Mouse (Mus musculus) frontal cortex, adult (tissue): Measurements from ENCODE around the gene Ankrd9.

ENCODE experiments used
- ATAC-seq: cut with Nextera tagmentation; 2 replicates; pipeline ENCODE4 v1.9.2; 2017; ENCODE audit warnings: mild to moderate bottlenecking, moderate library complexity, mixed read lengths; ENCODE audit not compliant: low TSS enrichment

Gene Ankrd9

GRCm38 (mm10) chr12:110961973-110962372, 16.9 kb downstream of the Ankrd9 start:
- no peak for ATAC-seq

- ATAC-seq: no peak
These were observed 24.4 kb downstream of the Ankrd9 start for GRCm38 (mm10) chr12:110954351-110954991.

GRCm38 (mm10) chr12:110953900-110954299, 24.9 kb downstream of the Ankrd9 start:
- no peak for ATAC-seq

- ATAC-seq: no peak
These were observed 25.4 kb downstream of the Ankrd9 start for GRCm38 (mm10) chr12:110953443-110953842.

- peak; percentile 59; the same call in 1 of the 2 replicates for ATAC-seq
These were observed 26.0 kb downstream of the Ankrd9 start for GRCm38 (mm10) chr12:110952628-110953385.

GRCm38 (mm10) chr12:110951236-110951635, 27.6 kb downstream of the Ankrd9 start:
- ATAC-seq: no peak

- ATAC-seq: no peak
These were observed 28.7 kb downstream of the Ankrd9 start for GRCm38 (mm10) chr12:110950151-110950550.

GRCm38 (mm10) chr12:110949410-110949809, 29.4 kb downstream of the Ankrd9 start:
- ATAC-seq: no peak

- ATAC-seq: no peak
These were observed 30.0 kb downstream of the Ankrd9 start for GRCm38 (mm10) chr12:110948910-110949201.

GRCm38 (mm10) chr12:110948082-110948909, 30.5 kb downstream of the Ankrd9 start:
- ATAC-seq: no peak

- peak; percentile 55; the same call in 1 of the 2 replicates for ATAC-seq
These were observed 32.6 kb downstream of the Ankrd9 start for GRCm38 (mm10) chr12:110946216-110946615.

- no peak for ATAC-seq
These were observed 38.0 kb downstream of the Ankrd9 start for GRCm38 (mm10) chr12:110940869-110941268.

- no peak for ATAC-seq
These were observed 39.5 kb downstream of the Ankrd9 start for GRCm38 (mm10) chr12:110939385-110939784.

- ATAC-seq: no peak
These were observed 41.3 kb downstream of the Ankrd9 start for GRCm38 (mm10) chr12:110937496-110937895.

GRCm38 (mm10) chr12:110935983-110936620, 42.7 kb downstream of the Ankrd9 start:
- ATAC-seq: peak; percentile 69

- ATAC-seq: peak; percentile 79
These were observed 46.0 kb downstream of the Ankrd9 start for GRCm38 (mm10) chr12:110932820-110933219.
